Mouse (Mus musculus) liver, postnatal 0 days (tissue): ENCODE measurements at regions not wholly inside any gene's neighbourhood (a gene's known extent, or its start where the extent isn't known, plus 50 kb on each side); places are given as distances from the start of the nearest gene placed in this dataset.

Experiments
- CTCF ChIP-seq: sonication (generic); IDR thresholded peaks from 2 replicates; pipeline ENCODE4 v1.5.1; 2016; ENCODE audit warnings: antibody characterized with exemption, low read depth
- EP300 ChIP-seq: IDR thresholded peaks from 2 replicates; pipeline ENCODE4 v1.6.1; 2016; ENCODE audit warnings: antibody characterized with exemption, low read depth, mild to moderate bottlenecking

DNA sequence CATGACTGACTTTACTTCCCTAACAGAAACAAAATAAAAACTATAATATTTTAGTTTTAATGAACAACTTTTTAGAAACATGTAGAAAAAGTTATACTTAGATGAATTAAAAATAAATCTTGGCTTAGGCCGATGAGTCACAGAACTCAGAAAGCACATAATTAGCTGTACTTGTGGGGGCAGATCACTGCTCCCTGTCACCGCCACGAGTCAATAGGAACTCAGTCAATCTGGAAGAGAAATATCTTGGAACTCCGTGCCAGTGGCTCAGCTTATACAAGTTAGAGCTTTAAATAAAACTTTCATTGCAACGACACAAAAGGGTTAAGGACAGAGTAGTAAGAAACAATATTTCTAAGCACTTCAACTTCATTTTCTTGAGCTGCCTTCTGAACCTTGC, 622.7 kb upstream of the Cdh8 start:
- TF ChIP-seq CTCF, result no peak
- TF ChIP-seq EP300, result no peak
